Mouse (Mus musculus) olfactory bulb, adult 2 months (tissue): Measurements from ENCODE around the gene Pdzd2.

Source experiments
- CTCF ChIP-seq: fragments of 200-500 bp; IDR thresholded peaks from 2 replicates; pipeline ENCODE4 v1.5.1; 2012; ENCODE audit warnings: low read depth, mild to moderate bottlenecking, low read length, moderate library complexity; ENCODE audit not compliant: insufficient read depth
- POLR2A ChIP-seq: fragments of 200-500 bp; IDR thresholded peaks from 2 replicates; pipeline ENCODE4 v1.6.1; 2012; ENCODE audit warnings: mild to moderate bottlenecking, low read depth, low read length, moderate library complexity; ENCODE audit not compliant: insufficient read depth

GRCm38 (mm10) chr15:12505556-12505955 is 234.2 kb downstream of the Pdzd2 start:
- TF ChIP-seq CTCF, result no peak
- TF ChIP-seq POLR2A, result no peak
